Mouse (Mus musculus): Measurements from ENCODE around the gene Stk40. TPM values are rescaled to one million over a fixed set of nuclear protein-coding genes. Genes with fewer than 3 reads are reported as not detected.

Gene Stk40
- polyA plus RNA-seq, 1 experiment from 2014 or later = 18.5 TPM

DNA sequence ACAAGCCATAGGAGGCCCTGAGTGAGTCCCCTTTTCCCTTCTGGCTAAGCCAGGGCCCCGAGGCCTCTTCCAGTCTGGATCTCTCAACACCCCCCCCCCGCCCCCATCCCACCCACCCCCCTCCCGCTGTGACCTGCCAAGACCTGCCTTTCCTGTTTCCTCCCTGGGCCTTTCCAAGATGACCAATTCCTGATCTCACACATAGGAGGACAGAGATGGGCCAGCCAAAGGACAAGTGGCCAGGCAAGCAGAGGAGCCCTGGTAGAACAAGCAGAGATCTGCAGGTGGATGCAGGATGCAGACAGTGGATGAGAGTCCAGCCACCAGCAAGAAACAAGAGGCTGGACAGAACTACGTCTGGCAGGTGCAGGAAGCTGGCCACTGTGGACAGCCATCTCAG, 41.6 kb downstream of the Stk40 start:
- WGBS (ENCODE audit: insufficient replicate concordance) = 45% methylated on average over 4 of the region's 4 CpGs
- no peak overlapping the region for H3K27ac ChIP-seq (ENCODE audit: low read depth, low read length)
- H3K4me1 ChIP-seq (ENCODE audit: control insufficient read depth, insufficient read depth, low read length) = peaks cover 20% of the 10 kb centered on the region
- H3K9me3 ChIP-seq (replicated peaks; ENCODE audit: control insufficient read depth, low read length) = no peaks in the 10 kb centered on the region
- no peaks in the 10 kb centered on the region for H3K36me3 ChIP-seq (ENCODE audit: control insufficient read depth, insufficient read depth, low read length)
- H3K27me3 ChIP-seq (ENCODE audit: control insufficient read depth, insufficient read depth, low read length) = peaks cover 12% of the 10 kb centered on the region
- H3K4me2 ChIP-seq = no peak overlapping the region
- ATAC-seq (replicated peaks; ENCODE audit: insufficient number of reproducible peaks, low FRiP score, low TSS enrichment) = no peak
- H3K4me3 ChIP-seq (ENCODE audit: low read depth, low read length) = no peak overlapping the region
- H3K9ac ChIP-seq (ENCODE audit: low read depth, low read length) = no peak overlapping the region

DNA sequence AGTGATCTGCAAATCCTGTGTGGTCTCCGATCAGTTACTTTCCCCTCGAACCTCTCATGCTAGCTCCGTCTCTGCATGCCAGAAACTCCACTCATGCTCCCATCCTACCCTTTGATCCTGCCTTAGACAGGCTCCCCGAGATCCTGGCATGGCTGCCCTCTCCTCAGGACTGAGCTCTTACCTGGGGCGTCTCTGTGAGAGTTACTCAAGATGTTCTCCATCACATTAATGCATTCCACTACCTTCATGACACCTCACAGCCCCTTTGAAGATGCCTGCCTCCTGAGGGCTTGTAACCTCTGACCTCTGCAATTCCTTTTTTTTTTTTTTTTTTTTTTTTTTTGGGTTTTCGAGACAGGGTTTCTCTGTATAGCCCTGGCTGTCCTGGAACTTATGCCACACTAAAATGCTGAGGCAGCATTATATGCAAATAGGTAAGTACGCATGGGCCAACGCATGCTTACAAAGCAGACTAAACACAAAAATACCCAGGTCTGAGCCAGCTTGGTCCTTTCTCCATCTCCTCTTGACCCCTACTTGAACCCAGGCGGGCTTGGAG, 43.3 kb downstream of the Stk40 start:
- Histone ChIP-seq H3K9ac (ENCODE audit: low read depth, low read length) (no peak overlapping the region), H3K27ac (ENCODE audit: low read depth, low read length) (peak overlapping the region; percentile 87), H3K4me1 (ENCODE audit: control insufficient read depth, insufficient read depth, low read length) (peaks cover 30% of the 10 kb centered on the region), H3K4me2 (peak overlapping the region; percentile 73), H3K27me3 (ENCODE audit: control insufficient read depth, insufficient read depth, low read length) (peaks cover 12% of the 10 kb centered on the region), H3K9me3 (replicated peaks; ENCODE audit: control insufficient read depth, low read length) (no peaks in the 10 kb centered on the region), H3K4me3 (ENCODE audit: low read depth, low read length) (no peak overlapping the region), H3K36me3 (ENCODE audit: control insufficient read depth, insufficient read depth, low read length) (no peaks in the 10 kb centered on the region)
- 28% methylated on average over 9 of the region's 9 CpGs for WGBS (ENCODE audit: insufficient replicate concordance)
- no peak for ATAC-seq (replicated peaks; ENCODE audit: insufficient number of reproducible peaks, low FRiP score, low TSS enrichment)

DNA sequence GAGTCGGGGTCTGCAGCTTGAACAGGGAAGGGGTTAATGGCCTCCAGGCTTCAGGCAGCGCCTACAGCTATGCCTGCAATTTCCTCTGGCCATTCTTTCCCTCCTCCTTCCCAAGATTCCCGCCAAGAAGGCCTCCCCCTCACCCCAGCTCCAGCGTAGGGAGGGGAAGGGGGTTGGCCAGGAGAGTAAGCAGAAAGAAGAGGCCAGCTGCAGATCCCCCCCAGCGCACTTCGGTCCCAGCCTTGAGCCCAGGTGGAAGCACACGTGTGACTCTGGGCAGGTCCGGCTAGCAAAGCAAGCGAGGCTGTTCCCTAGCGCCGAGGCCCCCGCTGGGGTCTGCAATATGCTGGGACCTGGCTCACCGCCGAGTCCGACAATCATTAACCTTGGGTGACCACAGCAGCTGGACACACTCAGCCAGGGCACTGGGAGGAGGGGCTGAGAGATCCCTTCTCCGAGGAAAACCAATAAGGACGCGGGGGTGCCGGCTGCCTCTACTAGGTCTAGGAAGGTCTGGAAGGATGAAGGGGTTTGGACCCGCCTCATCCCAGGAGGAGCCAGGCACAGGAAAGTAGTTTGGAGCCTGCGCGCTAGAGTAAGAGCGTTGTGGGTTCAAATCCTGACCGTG, 43.9 kb downstream of the Stk40 start, which contains the start of gene Eva1b:
Eva1b (plus strand) TSS at position 212 of the 628 bp plus-strand sequence.
- Histone ChIP-seq H3K9me3 (replicated peaks; ENCODE audit: control insufficient read depth, low read length) (no peaks in the 10 kb centered on the region), H3K36me3 (ENCODE audit: control insufficient read depth, insufficient read depth, low read length) (no peaks in the 10 kb centered on the region), H3K4me3 (ENCODE audit: low read depth, low read length) (peak within 1 kb of the TSS; percentile 72), H3K9ac (ENCODE audit: low read depth, low read length) (peak within 1 kb of the TSS; percentile 73), H3K4me2 (peak within 1 kb of the TSS; percentile 73), H3K27ac (ENCODE audit: low read depth, low read length) (peak within 1 kb of the TSS; percentile 87), H3K27me3 (ENCODE audit: control insufficient read depth, insufficient read depth, low read length) (peaks cover 12% of the 10 kb centered on the region), H3K4me1 (ENCODE audit: control insufficient read depth, insufficient read depth, low read length) (peaks cover 30% of the 10 kb centered on the region)
- ATAC-seq (replicated peaks; ENCODE audit: insufficient number of reproducible peaks, low FRiP score, low TSS enrichment) = peak; percentile 32; the same call in 1 of the 2 replicates
- 1% methylated on average over 24 of the region's 24 CpGs for WGBS (ENCODE audit: insufficient replicate concordance)

GRCm38 (mm10) chr4:126148161-126148961, 44.6 kb downstream of the Stk40 start:
- peaks cover 30% of the 10 kb centered on the region for H3K4me1 ChIP-seq (ENCODE audit: control insufficient read depth, insufficient read depth, low read length)
- H3K36me3 ChIP-seq (ENCODE audit: control insufficient read depth, insufficient read depth, low read length) = no peaks in the 10 kb centered on the region
- peak overlapping the region; percentile 87 for H3K27ac ChIP-seq (ENCODE audit: low read depth, low read length)
- peak overlapping the region; percentile 72 for H3K4me3 ChIP-seq (ENCODE audit: low read depth, low read length)
- H3K4me2 ChIP-seq = peak overlapping the region; percentile 73
- peaks cover 12% of the 10 kb centered on the region for H3K27me3 ChIP-seq (ENCODE audit: control insufficient read depth, insufficient read depth, low read length)
- peak overlapping the region; percentile 73 for H3K9ac ChIP-seq (ENCODE audit: low read depth, low read length)
- WGBS (ENCODE audit: insufficient replicate concordance) = 1% methylated on average over 67 of the region's 67 CpGs
- no peaks in the 10 kb centered on the region for H3K9me3 ChIP-seq (replicated peaks; ENCODE audit: control insufficient read depth, low read length)
- peak; percentile 60 for ATAC-seq (replicated peaks; ENCODE audit: insufficient number of reproducible peaks, low FRiP score, low TSS enrichment)

- WGBS (ENCODE audit: insufficient replicate concordance) = 18% methylated on average over 42 of the region's 42 CpGs
Observed at GRCm38 (mm10) chr4:126149041-126149676, 45.4 kb downstream of the Stk40 start.

GRCm38 (mm10) chr4:126149798-126150197, 46.0 kb downstream of the Stk40 start:
- peaks cover 32% of the 10 kb centered on the region for H3K4me1 ChIP-seq (ENCODE audit: control insufficient read depth, insufficient read depth, low read length)
- ATAC-seq (replicated peaks; ENCODE audit: insufficient number of reproducible peaks, low FRiP score, low TSS enrichment) = no peak
- 51% methylated on average over 10 of the region's 10 CpGs for WGBS (ENCODE audit: insufficient replicate concordance)

More at GRCm38 (mm10) chr4:126149041-126149676, 45.4 kb downstream of the Stk40 start:
- peak overlapping the region; percentile 72 for H3K4me3 ChIP-seq (ENCODE audit: low read depth, low read length)
- H3K27ac ChIP-seq (ENCODE audit: low read depth, low read length) = peak overlapping the region; percentile 87
- ATAC-seq (replicated peaks; ENCODE audit: insufficient number of reproducible peaks, low FRiP score, low TSS enrichment) = no peak
- H3K36me3 ChIP-seq (ENCODE audit: control insufficient read depth, insufficient read depth, low read length) = no peaks in the 10 kb centered on the region
- H3K9ac ChIP-seq (ENCODE audit: low read depth, low read length) = peak overlapping the region; percentile 73
- peaks cover 12% of the 10 kb centered on the region for H3K27me3 ChIP-seq (ENCODE audit: control insufficient read depth, insufficient read depth, low read length)
- H3K4me2 ChIP-seq = peak overlapping the region; percentile 73
- peaks cover 30% of the 10 kb centered on the region for H3K4me1 ChIP-seq (ENCODE audit: control insufficient read depth, insufficient read depth, low read length)
- H3K9me3 ChIP-seq (replicated peaks; ENCODE audit: control insufficient read depth, low read length) = no peaks in the 10 kb centered on the region

GRCm38 (mm10) chr4:126150297-126150948, 46.7 kb downstream of the Stk40 start:
- peak; percentile 40; the same call in 1 of the 2 replicates for ATAC-seq (replicated peaks; ENCODE audit: insufficient number of reproducible peaks, low FRiP score, low TSS enrichment)
- peak overlapping the region; percentile 73 for H3K4me2 ChIP-seq
- peaks cover 12% of the 10 kb centered on the region for H3K27me3 ChIP-seq (ENCODE audit: control insufficient read depth, insufficient read depth, low read length)
- peak overlapping the region; percentile 60 for H3K27ac ChIP-seq (ENCODE audit: low read depth, low read length)
- H3K9me3 ChIP-seq (replicated peaks; ENCODE audit: control insufficient read depth, low read length) = no peaks in the 10 kb centered on the region
- peaks cover 37% of the 10 kb centered on the region for H3K4me1 ChIP-seq (ENCODE audit: control insufficient read depth, insufficient read depth, low read length)
- H3K36me3 ChIP-seq (ENCODE audit: control insufficient read depth, insufficient read depth, low read length) = no peaks in the 10 kb centered on the region
- 34% methylated on average over 16 of the region's 16 CpGs for WGBS (ENCODE audit: insufficient replicate concordance)
- H3K4me3 ChIP-seq (ENCODE audit: low read depth, low read length) = peak overlapping the region; percentile 18; the same call in 1 of the 2 replicates
- no peak overlapping the region for H3K9ac ChIP-seq (ENCODE audit: low read depth, low read length)

More at GRCm38 (mm10) chr4:126149798-126150197, 46.0 kb downstream of the Stk40 start:
- Histone ChIP-seq H3K27ac (ENCODE audit: low read depth, low read length) (0 out of 2 replicates have a peak overlapping the region, but pooled peaks have one; percentile 43), H3K4me3 (ENCODE audit: low read depth, low read length) (peak overlapping the region; percentile 72), H3K36me3 (ENCODE audit: control insufficient read depth, insufficient read depth, low read length) (no peaks in the 10 kb centered on the region), H3K9me3 (replicated peaks; ENCODE audit: control insufficient read depth, low read length) (no peaks in the 10 kb centered on the region), H3K9ac (ENCODE audit: low read depth, low read length) (peak overlapping the region; percentile 49; the same call in 1 of the 2 replicates), H3K4me2 (peak overlapping the region; percentile 73), H3K27me3 (ENCODE audit: control insufficient read depth, insufficient read depth, low read length) (peaks cover 12% of the 10 kb centered on the region)

- Histone ChIP-seq H3K9me3 (replicated peaks; ENCODE audit: control insufficient read depth, low read length) (no peaks in the 10 kb centered on the region), H3K4me1 (ENCODE audit: control insufficient read depth, insufficient read depth, low read length) (peaks cover 40% of the 10 kb centered on the region), H3K36me3 (ENCODE audit: control insufficient read depth, insufficient read depth, low read length) (no peaks in the 10 kb centered on the region), H3K27ac (ENCODE audit: low read depth, low read length) (peak overlapping the region; percentile 60), H3K4me2 (peak overlapping the region; percentile 73), H3K9ac (ENCODE audit: low read depth, low read length) (no peak overlapping the region), H3K27me3 (ENCODE audit: control insufficient read depth, insufficient read depth, low read length) (peaks cover 12% of the 10 kb centered on the region), H3K4me3 (ENCODE audit: low read depth, low read length) (peak overlapping the region; percentile 18; the same call in 1 of the 2 replicates)
- 63% methylated on average over 6 of the region's 6 CpGs for WGBS (ENCODE audit: insufficient replicate concordance)
- ATAC-seq (replicated peaks; ENCODE audit: insufficient number of reproducible peaks, low FRiP score, low TSS enrichment) = no peak
Observed at GRCm38 (mm10) chr4:126150949-126151320, 47.2 kb downstream of the Stk40 start.
